Mouse (Mus musculus): ENCODE measurements around the gene Nthl1. TPM values are rescaled to one million over a fixed set of nuclear protein-coding genes. Genes with fewer than 3 reads are reported as not detected.

Nthl1 gene
- total RNA-seq, 2 experiments from 2014 or later, result 13.3 to 13.8 TPM

DNA sequence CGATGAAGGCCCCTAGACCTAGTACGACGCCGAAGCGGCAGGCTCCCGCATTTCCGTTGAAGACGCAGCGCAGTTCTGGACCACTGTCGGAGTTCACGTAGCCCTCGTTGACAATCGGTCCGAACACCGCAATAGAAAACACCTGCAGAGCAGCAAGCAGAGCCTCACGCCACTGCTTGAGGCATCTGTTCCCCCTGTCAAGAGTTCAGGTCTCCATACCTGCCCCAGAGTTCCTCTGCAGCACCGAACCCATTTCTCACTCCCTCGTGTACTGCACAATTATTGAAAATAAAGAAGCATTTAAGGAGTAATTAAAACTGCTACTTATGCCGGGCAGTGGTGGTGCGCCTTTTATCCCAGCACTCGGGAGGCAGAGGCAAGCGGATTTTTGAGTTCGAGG, 55.1 kb downstream of the Nthl1 start:
- DNase-seq (ENCODE audit: low spot score in 2 of 2), result no peak

Small RNA genes lying within 50 kb of the gene (microRNA-seq; reads per million reads assigned to microRNA genes)
- gene Gm24589, result 1.1 reads per million

Other genes starting within 250 kb of the Nthl1 start
- gene Rnps1, start 218.1 kb upstream of the Nthl1 start, total RNA-seq (2021), result 100 to 1,000 TPM; 122 to 133 TPM
- 100 to 1,000 TPM; 165 to 199 TPM for gene Eci1, start 206.0 kb upstream of the Nthl1 start, total RNA-seq (2021)
- gene Dnase1l2, start 189.6 kb upstream of the Nthl1 start, total RNA-seq (2021), result 1 to 10 TPM; 3.1 to 3.4 TPM
- 10 to 100 TPM; 31.8 to 35.1 TPM for gene E4f1, start 162.4 kb upstream of the Nthl1 start, total RNA-seq (2021)
- 10 to 100 TPM; 44.6 to 46.4 TPM for gene Pgp, start 162.3 kb upstream of the Nthl1 start, total RNA-seq (2021)
- under 1 TPM; 0.50 to 0.93 TPM for gene Bricd5, start 158.8 kb upstream of the Nthl1 start, total RNA-seq (2021)
- 10 to 100 TPM; 28.0 to 30.0 TPM for gene Mlst8, start 153.6 kb upstream of the Nthl1 start, total RNA-seq (2021)
- gene Caskin1, start 144.1 kb upstream of the Nthl1 start, total RNA-seq (2021), result 10 to 100 TPM; 62.4 to 65.2 TPM
- gene Traf7, start 104.7 kb upstream of the Nthl1 start, total RNA-seq (2021), result 100 to 1,000 TPM; 137 to 149 TPM
- 1 to 10 TPM; 1.1 to 1.9 TPM for gene Rab26, start 98.5 kb upstream of the Nthl1 start, total RNA-seq (2021)
- gene Pkd1, start 82.8 kb upstream of the Nthl1 start, total RNA-seq (2021), result 10 to 100 TPM; 67.8 to 70.9 TPM
- gene Tsc2, start 50 bp upstream of the Nthl1 start, total RNA-seq (2021), result 100 to 1,000 TPM; 110 to 119 TPM
- 10 to 100 TPM; 62.2 to 64.2 TPM for gene Slc9a3r2, start 17.6 kb downstream of the Nthl1 start, total RNA-seq (2021)
- gene Npw, start 25.8 kb downstream of the Nthl1 start, total RNA-seq (2021), result not detected
- gene Zfp598, start 37.0 kb downstream of the Nthl1 start, total RNA-seq (2021), result 10 to 100 TPM; 47.5 to 48.9 TPM
- 1 to 10 TPM; 6.1 to 9.4 TPM for gene Syngr3, start 57.3 kb downstream of the Nthl1 start, total RNA-seq (2021)
- gene Gfer, start 63.5 kb downstream of the Nthl1 start, total RNA-seq (2021), result 10 to 100 TPM; 28.4 to 28.8 TPM
- gene Noxo1, start 63.6 kb downstream of the Nthl1 start, total RNA-seq (2021), result 1 to 10 TPM; 6.2 to 8.5 TPM
- 10 to 100 TPM; 37.8 to 40.9 TPM for gene Tbl3, start 75.0 kb downstream of the Nthl1 start, total RNA-seq (2021)
- gene Rnf151, start 85.4 kb downstream of the Nthl1 start, total RNA-seq (2021), result not detected
- 100 to 1,000 TPM; 867 to 881 TPM for gene Rps2, start 85.4 kb downstream of the Nthl1 start, total RNA-seq (2021)
- gene Ndufb10, start 91.8 kb downstream of the Nthl1 start, total RNA-seq (2021), result 100 to 1,000 TPM; 210 to 213 TPM
- 1 to 10 TPM; 5.9 to 6.9 TPM for gene Rpl3l, start 95.1 kb downstream of the Nthl1 start, total RNA-seq (2021)
- 10 to 100 TPM; 62.0 to 74.6 TPM for gene Msrb1, start 104.0 kb downstream of the Nthl1 start, total RNA-seq (2021)
- 1 to 10 TPM; 3.2 to 4.2 TPM for gene Hs3st6, start 120.3 kb downstream of the Nthl1 start, total RNA-seq (2021)
- 1 to 10 TPM in 1 of 2 experiments, under 1 TPM in 1; 0.64 to 1.3 TPM for gene Meiob, start 171.6 kb downstream of the Nthl1 start, total RNA-seq (2021)
- 10 to 100 TPM; 67.0 to 77.5 TPM for gene Hagh, start 207.5 kb downstream of the Nthl1 start, total RNA-seq (2021)
- 10 to 100 TPM; 28.9 to 30.5 TPM for gene Fahd1, start 217.7 kb downstream of the Nthl1 start, total RNA-seq (2021)
- 1 to 10 TPM; 2.0 to 7.4 TPM for gene Igfals, start 233.3 kb downstream of the Nthl1 start, total RNA-seq (2021)